Comparison of ENCODE assay signal across 27 mouse cellular contexts in genomic region chr13:92246966-92247365, GRCm38 (mm10). TPM values are rescaled to one million over a fixed set of nuclear protein-coding genes. Genes with fewer than 3 reads are reported as not detected.
"Had no signal": no experiment of that assay in that cellular context is flagged by ENCODE, and none has a peak within 500 bp of the region (broad histone marks: within the 10 kb centered on the region; RNA-seq: fewer than 3 reads in every experiment).

No protein-coding gene starts in this region.

- H3K27me3 ChIP-seq: intestine, embryonic 15.5 days; kidney, embryonic 15.5 days; liver, embryonic 13.5 days; megakaryocyte, embryonic 14.5 days; midbrain, embryonic 13.5 days; neural tube, embryonic 13.5 days; stomach, embryonic 15.5 days had no signal

- H3K4me2 ChIP-seq: intestine, embryonic 15.5 days; kidney, embryonic 15.5 days; liver, embryonic 13.5 days; lung, embryonic 14.5 days; midbrain, embryonic 13.5 days; neural tube, embryonic 13.5 days; stomach, embryonic 15.5 days had no signal

- H3K27ac ChIP-seq: intestine, embryonic 15.5 days; kidney, embryonic 15.5 days; liver, embryonic 13.5 days; macrophage; midbrain, embryonic 10.5 days; midbrain, embryonic 13.5 days; neural tube, embryonic 13.5 days; stomach, embryonic 15.5 days had no signal

- DNase-seq: kidney, adult 11 months; kidney, adult 8-10 months; kidney, postnatal 10 days; kidney, postnatal 36 days; layer of hippocampus, postnatal 36 days; liver, embryonic 13.5 days; lung, embryonic 14.5 days; retina, postnatal 1 day; spleen, adult 18-20 months; thymus, postnatal 25 days had no signal

- H3K36me3 ChIP-seq: intestine, embryonic 15.5 days; stomach, embryonic 15.5 days had no signal

- H3K9me3 ChIP-seq: intestine, embryonic 15.5 days; kidney, embryonic 15.5 days; liver, embryonic 13.5 days; megakaryocyte, embryonic 14.5 days; midbrain, embryonic 10.5 days; midbrain, embryonic 13.5 days; neural tube, embryonic 13.5 days; stomach, embryonic 15.5 days had no signal

- ATAC-seq: intestine, embryonic 15.5 days; lung, postnatal 0 days; midbrain, embryonic 13.5 days; midbrain, embryonic 16.5 days had no signal

- H3K9ac ChIP-seq: intestine, embryonic 15.5 days; kidney, embryonic 15.5 days; liver, embryonic 13.5 days; lung, embryonic 14.5 days; midbrain, embryonic 13.5 days; neural tube, embryonic 13.5 days; stomach, embryonic 15.5 days had no signal

- H3K4me1 ChIP-seq: intestine, embryonic 15.5 days; kidney, embryonic 15.5 days; midbrain, embryonic 10.5 days; midbrain, embryonic 13.5 days; neural tube, embryonic 13.5 days; stomach, embryonic 15.5 days had no signal

- H3K4me3 ChIP-seq: intestine, embryonic 15.5 days; kidney, embryonic 15.5 days; liver, embryonic 13.5 days; megakaryocyte, embryonic 14.5 days; midbrain, embryonic 10.5 days; midbrain, embryonic 13.5 days; myocyte; neural tube, embryonic 13.5 days; stomach, embryonic 15.5 days had no signal

RNA-seq across cellular contexts. Expression of gene Gm20379, which starts 58.8 kb away (rescaled TPM):
- total RNA-seq: layer of hippocampus, adult 8-10 months; layer of hippocampus, postnatal 10 days; layer of hippocampus, postnatal 36 days; left cerebral cortex, postnatal 14 days; liver, adult 2 months; monocyte, adult 5-6 weeks; neutrophil, adult 5-6 weeks had no signal
- polyA plus RNA-seq: liver, adult 2 months; macrophage; myocyte had no signal
